Mouse (Mus musculus): ENCODE measurements around the gene Depp1.

Gene Depp1

DNA sequence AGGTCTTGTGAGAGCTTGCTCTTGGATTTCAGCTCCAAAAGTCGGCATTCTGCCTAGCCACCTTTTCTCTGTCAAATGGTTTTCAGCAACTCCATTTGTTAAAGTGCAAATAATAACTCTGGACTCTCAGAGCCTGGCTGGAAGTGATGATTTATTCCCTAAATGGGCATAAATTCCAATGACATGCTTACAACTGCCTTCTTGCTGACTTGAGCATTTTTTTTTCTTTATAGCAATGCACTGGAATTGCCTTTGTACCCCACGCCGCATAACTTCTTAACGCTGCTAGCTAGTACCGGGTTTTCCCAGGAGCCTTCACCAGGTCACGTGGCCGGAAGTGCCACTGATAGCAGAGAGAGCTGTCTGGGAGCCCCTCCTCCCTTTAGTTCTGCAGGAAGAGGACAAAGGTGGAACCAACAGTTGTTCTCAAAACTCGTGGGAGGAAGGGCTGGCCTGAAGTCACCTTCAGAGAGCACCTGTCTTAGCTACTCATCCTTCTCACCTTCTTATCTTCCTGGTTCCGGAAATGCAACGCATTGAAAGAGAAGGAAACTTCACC, 26.0 kb downstream of the Depp1 start:
- in situ Hi-C loops (cut with MboI, MseI): no loop called here

DNA sequence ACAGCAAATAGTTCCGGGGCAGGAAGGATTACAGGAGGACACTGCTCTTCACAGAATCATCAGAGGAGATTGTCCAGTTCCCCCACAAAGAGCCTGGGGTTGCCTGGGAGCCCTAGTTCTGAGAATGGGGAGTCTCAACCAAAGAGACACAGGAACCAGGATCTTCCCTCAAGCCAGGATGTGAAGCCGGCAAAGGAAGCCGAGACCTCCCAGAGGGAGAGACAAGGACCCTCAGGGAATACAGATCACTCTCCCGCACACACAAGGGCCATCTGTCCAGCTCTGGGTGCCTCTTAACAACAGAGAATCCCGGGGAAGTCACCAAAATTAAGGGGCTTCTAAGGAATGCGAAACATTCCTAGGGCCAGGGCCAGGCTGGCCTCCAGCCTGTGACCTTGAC, 26.9 kb downstream of the Depp1 start:
- in situ Hi-C loops (cut with MboI, MseI): no loop called here

DNA sequence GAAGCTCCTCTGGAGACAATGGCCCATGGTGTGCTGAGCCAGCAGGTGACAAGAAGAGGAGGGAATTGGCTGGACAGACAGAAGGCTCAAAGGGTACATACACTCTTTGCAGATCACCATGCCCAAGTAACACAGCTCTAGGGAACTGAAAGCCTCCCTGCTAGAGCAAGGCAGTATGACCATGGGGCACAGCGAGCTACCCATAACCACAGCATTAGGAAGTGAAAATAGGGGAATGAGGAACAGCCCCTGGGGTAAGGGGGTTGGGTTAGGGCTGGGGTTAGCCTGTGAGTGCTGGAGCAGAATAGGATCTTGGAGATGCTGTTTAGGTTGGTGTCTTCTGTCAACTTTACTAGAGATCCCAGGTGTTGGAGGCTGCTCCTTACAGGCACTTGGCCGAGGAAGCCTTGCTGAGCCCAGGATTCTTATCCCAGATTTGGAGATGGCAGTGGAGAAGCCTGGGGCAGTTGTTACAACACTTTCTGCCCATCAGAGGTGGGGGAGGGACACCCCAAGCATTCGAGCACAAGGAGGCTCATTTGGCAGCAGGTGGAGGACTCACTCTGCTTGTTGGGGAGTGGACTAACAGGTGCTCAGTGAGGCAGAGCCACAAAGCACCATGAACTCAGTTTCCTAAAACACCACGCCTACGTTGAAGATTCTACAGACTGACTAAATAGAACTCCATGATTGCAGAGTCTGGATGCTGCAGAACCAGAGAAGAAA, 29.3 kb downstream of the Depp1 start:
- in situ Hi-C loops (cut with MboI, MseI): no loop called here

GRCm38 (mm10) chr6:116682317-116682716, 31.9 kb downstream of the Depp1 start:
- in situ Hi-C loops (cut with MboI, MseI): no loop called here

DNA sequence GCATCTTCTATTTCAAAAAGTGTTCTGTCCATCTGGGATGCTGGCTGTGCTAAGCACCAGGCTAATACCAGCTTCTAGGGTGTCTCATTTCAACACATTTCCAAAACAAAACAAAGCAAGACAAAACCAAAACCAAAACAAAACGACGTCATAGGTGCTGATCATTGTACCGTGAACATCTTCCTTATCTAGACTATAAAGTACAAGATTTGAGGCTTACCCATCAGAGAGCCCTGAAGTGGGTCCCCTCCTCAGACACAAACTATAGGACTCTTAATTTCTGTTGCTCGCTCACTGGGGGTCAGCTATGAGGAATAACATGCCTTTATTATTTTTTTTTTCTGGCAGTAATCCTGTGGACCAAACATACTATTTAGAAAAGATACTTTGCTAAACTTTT, 43.2 kb downstream of the Depp1 start:
- in situ Hi-C loops (cut with MboI, MseI): no loop called here

DNA sequence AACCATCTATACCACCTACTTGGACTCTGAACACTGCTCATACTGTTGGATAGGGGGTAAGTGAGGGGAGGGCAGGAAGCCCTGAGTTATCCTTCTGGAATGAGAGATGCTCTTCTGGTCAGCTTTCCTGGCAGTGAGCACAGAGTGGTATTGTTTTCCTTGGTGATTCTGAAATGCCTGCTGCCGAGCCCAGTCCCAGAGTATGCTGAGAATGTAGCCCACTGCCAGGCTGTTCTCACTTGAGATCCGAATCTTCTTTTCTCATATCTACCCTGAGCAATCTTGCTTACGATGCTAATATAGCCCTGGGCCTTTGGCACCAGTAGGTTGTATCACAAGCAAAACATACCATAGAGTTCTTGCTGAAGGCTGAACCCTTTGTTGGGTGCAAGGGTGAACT, 43.9 kb downstream of the Depp1 start:
- in situ Hi-C loops (cut with MboI, MseI): no loop called here

DNA sequence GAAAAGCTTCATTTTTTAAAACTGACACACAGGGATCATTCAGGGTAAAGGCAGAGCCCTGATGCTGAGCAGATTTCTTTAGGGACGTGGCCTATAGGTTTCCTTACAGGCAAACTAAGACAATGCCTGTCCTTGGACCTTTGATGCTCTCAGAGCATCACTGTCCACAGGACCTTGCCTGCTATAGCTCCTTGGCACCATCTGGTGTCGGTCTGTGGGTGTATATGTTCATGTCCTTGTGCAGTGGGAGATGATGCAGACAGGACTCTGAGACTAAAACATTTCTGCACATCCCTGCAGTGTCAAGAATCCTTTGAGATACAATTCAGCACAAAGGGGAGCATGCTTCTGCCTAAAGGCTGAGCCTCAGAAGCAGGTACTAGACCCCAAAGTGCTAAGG, 47.0 kb downstream of the Depp1 start:
- in situ Hi-C loops (cut with MboI, MseI): no loop called here

GRCm38 (mm10) chr6:116697896-116698425, 47.6 kb downstream of the Depp1 start:
- in situ Hi-C loops (cut with MboI, MseI): no loop called here

DNA sequence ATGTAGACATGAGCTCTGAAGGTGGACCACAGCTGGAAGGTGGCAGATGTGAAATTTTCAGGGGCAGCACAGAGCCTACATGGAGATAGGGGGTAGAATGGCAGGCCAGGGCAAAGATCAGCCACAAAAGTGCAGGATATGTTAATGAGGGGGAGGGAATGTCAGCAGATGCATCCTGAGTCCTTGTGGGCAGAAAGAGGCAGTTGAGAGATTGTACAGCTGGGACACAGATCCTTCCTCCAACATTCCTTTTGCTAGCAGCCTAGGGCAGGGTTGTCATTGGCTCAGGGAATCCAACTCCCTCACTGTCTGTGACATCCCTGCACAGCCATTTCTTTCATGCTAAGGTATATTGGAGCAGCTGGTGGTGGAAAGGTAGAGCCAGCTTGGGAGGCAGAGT, 50.4 kb downstream of the Depp1 start:
- in situ Hi-C loops (cut with MboI, MseI): no loop called here
